Mouse (Mus musculus) kidney, embryonic 14.5 days (tissue): ENCODE data around the gene Bax. TPM values are rescaled to one million over a fixed set of nuclear protein-coding genes. Genes with fewer than 3 reads are reported as not detected.

Source experiments
- ATAC-seq: fragments of 200-750 bp; cut with Nextera tagmentation; 2 replicates; pipeline ENCODE4 v1.8.0; 2017; ENCODE audit warnings: moderate number of reproducible peaks, mild to moderate bottlenecking, moderate TSS enrichment, moderate library complexity; ENCODE audit not compliant: low FRiP score, low TSS enrichment
- H3K27ac ChIP-seq: fragments of 300-500 bp; sonication (generic); 2 replicates; pipeline ENCODE4 v1.5.1; 2014; ENCODE audit warnings: low read depth, mild to moderate bottlenecking, low read length, moderate library complexity, mixed read lengths
- H3K27me3 ChIP-seq: fragments of 300-500 bp; sonication (generic); 2 replicates; pipeline ENCODE4 v1.6.1; 2014; ENCODE audit warnings: mild to moderate bottlenecking, low read length; ENCODE audit not compliant: control insufficient read depth, insufficient read depth
- H3K36me3 ChIP-seq: fragments of 300-500 bp; sonication (generic); 2 replicates; pipeline ENCODE4 v1.6.1; 2014; ENCODE audit warnings: low read length, mixed read lengths; ENCODE audit not compliant: control insufficient read depth, insufficient read depth
- H3K4me1 ChIP-seq: fragments of 300-500 bp; sonication (generic); 2 replicates; pipeline ENCODE4 v1.6.1; 2014; ENCODE audit warnings: low read length, mixed read lengths; ENCODE audit not compliant: control insufficient read depth, insufficient read depth
- H3K4me2 ChIP-seq: fragments of 300-500 bp; sonication (generic); replicated peaks from 2 replicates; pipeline ENCODE4 v1.6.1; 2014; ENCODE audit warnings: low read depth, mild to moderate bottlenecking, low read length
- H3K4me3 ChIP-seq: fragments of 300-500 bp; sonication (generic); 2 replicates; pipeline ENCODE4 v1.5.1; 2014; ENCODE audit warnings: mild to moderate bottlenecking, low read length
- H3K9ac ChIP-seq: fragments of 300-500 bp; sonication (generic); 2 replicates; pipeline ENCODE4 v1.6.1; 2014; ENCODE audit warnings: low read depth, mild to moderate bottlenecking, low read length, moderate library complexity
- H3K9me3 ChIP-seq: fragments of 300-500 bp; sonication (generic); 2 replicates; pipeline ENCODE4 v1.6.1; 2016; ENCODE audit warnings: low read length; ENCODE audit not compliant: control insufficient read depth
- WGBS: fragments of 180-500 bp; shearing (Covaris S2); extraction: QIAGEN DNeasy Blood & Tissue Kit; methylation state at CpG from one replicate; pipeline ENCODE4 v1.1.7; 2014; 5-methylcytosine and 5-hydroxymethylcytosine counted together
- polyA plus RNA-seq: library from polyadenylated mRNA; unstranded; fragments of >200 nt; fragmentation: Nextera tagmentation; extraction: Ambion mirVana; gene quantifications from 2 replicates; pipeline ENCODE4 v1.2.1, GENCODE M21; 2014

Gene Bax
- polyA plus RNA-seq, 1 experiment from 2014 or later: 97.3 TPM

DNA sequence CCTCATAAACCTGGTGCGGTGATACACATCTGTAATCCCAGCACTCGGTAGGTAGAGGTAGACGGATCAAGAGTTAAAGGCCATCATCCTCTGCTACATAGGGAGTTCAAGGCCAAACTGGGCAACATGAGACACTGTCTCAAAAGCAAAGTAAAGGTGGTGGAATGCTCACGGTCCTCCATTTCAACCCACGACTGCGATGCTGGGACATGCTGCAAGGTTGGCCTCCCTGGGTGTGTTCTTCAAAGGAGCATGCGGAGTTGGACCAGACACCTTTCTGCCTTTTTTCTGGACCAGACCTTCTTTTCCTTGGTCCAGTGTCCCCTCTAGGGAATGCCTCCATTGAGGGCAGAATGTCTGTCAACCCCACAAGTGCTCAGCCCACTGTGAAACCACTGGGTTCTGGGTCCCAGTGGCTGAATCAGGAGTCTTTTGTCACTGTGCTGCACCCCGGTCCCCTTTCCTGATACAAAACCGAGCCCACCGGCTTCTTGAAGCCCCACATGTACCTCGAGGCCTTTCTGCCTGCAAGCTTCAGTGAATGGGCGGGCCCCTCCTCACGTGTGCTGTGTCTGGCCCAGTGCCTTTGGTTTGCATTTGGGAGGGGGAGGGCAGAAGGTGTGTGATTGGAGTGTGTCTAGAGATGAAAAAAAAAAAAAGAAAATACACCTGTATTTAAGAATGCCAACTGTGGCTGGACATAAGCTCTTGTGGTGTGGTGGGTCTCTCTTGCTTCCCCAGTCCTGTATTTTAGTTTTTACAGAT, 10.6 kb downstream of the Bax start:
- H3K9ac ChIP-seq: no peak overlapping the region
- ATAC-seq: no peak
- peaks cover 52% of the 10 kb centered on the region for H3K36me3 ChIP-seq
- H3K4me1 ChIP-seq: peaks cover 26% of the 10 kb centered on the region
- no peaks in the 10 kb centered on the region for H3K9me3 ChIP-seq
- no peak overlapping the region for H3K27ac ChIP-seq
- no peak overlapping the region for H3K4me2 ChIP-seq
- no peaks in the 10 kb centered on the region for H3K27me3 ChIP-seq
- WGBS: 78% methylated on average over 13 of the region's 13 CpGs
- H3K4me3 ChIP-seq: no peak overlapping the region

DNA sequence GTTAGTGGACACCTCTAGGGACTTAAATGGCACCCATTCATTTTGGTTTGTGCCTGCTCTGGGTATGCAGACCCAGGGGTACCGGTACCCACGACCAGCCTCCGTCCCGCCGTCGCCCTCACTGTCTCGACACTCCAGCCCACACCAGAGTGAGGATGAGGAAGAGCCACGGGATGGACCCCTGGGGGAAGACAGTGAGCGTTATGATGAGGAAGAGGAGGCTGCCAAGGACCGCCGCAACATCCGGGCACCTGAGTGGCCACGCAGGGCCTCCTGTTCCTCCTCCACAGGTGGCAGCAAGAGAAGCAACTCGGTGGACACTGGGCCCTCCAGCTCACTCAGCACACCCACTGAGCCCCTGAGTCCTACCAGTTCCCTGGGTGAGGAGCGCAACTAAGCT, 11.7 kb downstream of the Bax start:
- Histone ChIP-seq H3K4me3 (no peak overlapping the region; the same call in 1 of the 2 replicates), H3K27ac (no peak overlapping the region), H3K9me3 (no peaks in the 10 kb centered on the region), H3K27me3 (no peaks in the 10 kb centered on the region), H3K4me1 (peaks cover 15% of the 10 kb centered on the region), H3K4me2 (no peak overlapping the region), H3K9ac (no peak overlapping the region), H3K36me3 (peaks cover 54% of the 10 kb centered on the region)
- 91% methylated on average over 15 of the region's 15 CpGs for WGBS
- ATAC-seq: no peak

- peak; percentile 65 for ATAC-seq
- no peaks in the 10 kb centered on the region for H3K9me3 ChIP-seq
- WGBS: 52% methylated on average over 23 of the region's 23 CpGs
- peaks cover 54% of the 10 kb centered on the region for H3K36me3 ChIP-seq
- 0 out of 2 replicates have a peak, but pooled peaks cover 3% of the 10 kb centered on the region for H3K4me1 ChIP-seq
- H3K9ac ChIP-seq: no peak overlapping the region
- no peak overlapping the region for H3K4me2 ChIP-seq
- no peak overlapping the region for H3K27ac ChIP-seq
- H3K4me3 ChIP-seq: no peak overlapping the region
- H3K27me3 ChIP-seq: no peaks in the 10 kb centered on the region
Measured at GRCm38 (mm10) chr7:45451344-45451982, 15.2 kb downstream of the Bax start.

GRCm38 (mm10) chr7:45449974-45450373, 16.7 kb downstream of the Bax start:
- Histone ChIP-seq H3K27ac (no peak overlapping the region), H3K4me2 (no peak overlapping the region), H3K4me1 (0 out of 2 replicates have a peak, but pooled peaks cover 3% of the 10 kb centered on the region), H3K4me3 (no peak overlapping the region), H3K9me3 (no peaks in the 10 kb centered on the region), H3K9ac (no peak overlapping the region), H3K36me3 (peaks cover 51% of the 10 kb centered on the region), H3K27me3 (no peaks in the 10 kb centered on the region)
- WGBS: 85% methylated on average over 1 of the region's 1 CpGs
- ATAC-seq: no peak

GRCm38 (mm10) chr7:45447325-45447990, 19.2 kb downstream of the Bax start:
- Histone ChIP-seq H3K4me1 (0 out of 2 replicates have a peak, but pooled peaks cover 3% of the 10 kb centered on the region), H3K4me2 (no peak overlapping the region), H3K27me3 (no peaks in the 10 kb centered on the region), H3K9me3 (no peaks in the 10 kb centered on the region), H3K9ac (no peak overlapping the region), H3K4me3 (no peak overlapping the region), H3K36me3 (peaks cover 53% of the 10 kb centered on the region), H3K27ac (no peak overlapping the region)
- ATAC-seq: no peak
- 34% methylated on average over 11 of the region's 11 CpGs for WGBS

DNA sequence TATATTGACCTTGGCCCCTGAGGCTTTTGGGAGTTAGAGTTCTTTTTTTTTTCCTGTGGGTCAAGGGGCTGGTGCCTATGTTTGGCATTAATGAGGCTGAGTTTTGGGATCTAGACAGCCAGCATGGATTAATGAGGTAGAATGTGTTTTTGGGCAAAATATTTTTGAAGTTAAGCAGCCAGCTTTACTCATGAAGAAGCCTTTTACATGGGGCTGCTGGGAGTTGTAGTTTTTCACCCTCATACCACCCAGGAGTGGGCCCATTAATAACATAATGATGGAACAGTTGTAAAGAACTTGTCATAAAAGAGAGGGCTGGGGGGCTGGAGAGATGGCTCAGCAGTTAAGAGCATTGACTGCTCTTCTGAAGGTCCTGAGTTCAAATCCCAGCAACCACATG, 20.1 kb downstream of the Bax start:
- Histone ChIP-seq H3K27me3 (no peaks in the 10 kb centered on the region), H3K4me3 (no peak overlapping the region), H3K4me1 (0 out of 2 replicates have a peak, but pooled peaks cover 3% of the 10 kb centered on the region), H3K36me3 (peaks cover 49% of the 10 kb centered on the region), H3K9me3 (no peaks in the 10 kb centered on the region), H3K27ac (no peak overlapping the region), H3K9ac (no peak overlapping the region), H3K4me2 (no peak overlapping the region)
- no peak for ATAC-seq

DNA sequence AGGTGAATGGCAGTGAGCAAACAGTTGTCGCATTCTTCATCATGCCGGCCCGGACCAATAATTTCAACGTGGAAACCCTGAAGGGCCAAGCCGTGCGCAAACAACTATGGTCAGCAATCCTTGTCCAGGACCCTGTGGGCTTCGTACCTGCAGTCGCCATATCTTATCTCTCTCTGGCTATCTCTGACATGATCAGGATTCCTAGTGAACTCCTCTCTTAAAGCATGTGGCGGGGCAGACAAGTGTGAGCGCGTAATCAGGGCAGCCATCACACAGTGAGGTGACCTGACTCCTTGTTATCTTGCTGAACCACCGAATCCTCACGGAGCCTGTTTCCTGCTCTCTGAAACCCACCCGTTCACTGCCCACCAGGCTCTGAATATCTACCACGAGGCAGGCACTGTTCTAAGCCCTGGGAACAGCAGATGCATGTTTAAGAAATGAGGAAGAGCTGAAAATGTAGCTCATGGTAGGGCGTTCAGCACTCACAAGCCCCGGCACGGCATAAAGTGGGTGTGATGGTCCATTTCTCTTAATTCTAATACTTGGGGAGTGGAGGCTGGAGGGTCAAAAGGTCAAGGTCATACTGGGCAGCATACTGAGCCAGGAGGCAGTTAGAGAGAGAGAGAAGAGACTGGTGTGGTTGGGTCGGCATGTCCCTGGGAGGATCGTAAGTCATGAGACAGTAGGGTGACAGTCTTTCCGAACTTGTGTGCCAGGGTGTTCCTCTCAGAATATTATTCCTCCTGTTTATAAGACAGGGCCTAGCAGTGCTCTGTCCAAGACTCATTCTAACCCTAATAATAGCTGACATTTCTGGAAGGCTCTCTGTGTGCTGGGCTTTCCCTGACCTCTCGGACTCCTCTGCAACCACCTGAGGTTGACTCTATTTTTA, 22.9 kb downstream of the Bax start:
- H3K4me1 ChIP-seq: 0 out of 2 replicates have a peak, but pooled peaks cover 3% of the 10 kb centered on the region
- 86% methylated on average over 22 of the region's 22 CpGs for WGBS
- H3K27me3 ChIP-seq: no peaks in the 10 kb centered on the region
- H3K36me3 ChIP-seq: peaks cover 53% of the 10 kb centered on the region
- no peak overlapping the region for H3K9ac ChIP-seq
- ATAC-seq: no peak
- H3K9me3 ChIP-seq: no peaks in the 10 kb centered on the region
- H3K4me2 ChIP-seq: no peak overlapping the region
- no peak overlapping the region for H3K4me3 ChIP-seq
- H3K27ac ChIP-seq: no peak overlapping the region

GRCm38 (mm10) chr7:45437521-45438276, 29.0 kb downstream of the Bax start, which contains the start of gene Ruvbl2:
Ruvbl2 (minus strand) TSS chr7:45438096.
- Histone ChIP-seq H3K4me1 (peaks cover 34% of the 10 kb centered on the region), H3K9me3 (no peaks in the 10 kb centered on the region), H3K4me3 (no peak within 1 kb of the TSS), H3K27ac (no peak within 1 kb of the TSS), H3K27me3 (no peaks in the 10 kb centered on the region), H3K36me3 (peaks cover 20% of the 10 kb centered on the region), H3K4me2 (peak within 1 kb of the TSS; percentile 19), H3K9ac (peak within 1 kb of the TSS; percentile 2; the same call in 1 of the 2 replicates)
- no peak for ATAC-seq
- 24% methylated on average over 19 of the region's 19 CpGs for WGBS
